Mouse (Mus musculus): Measurements from ENCODE around the gene Nup210. TPM values are rescaled to one million over a fixed set of nuclear protein-coding genes. Genes with fewer than 3 reads are reported as not detected.

Gene Nup210
- polyA plus RNA-seq, 1 experiment from 2014 or later, result 11.8 TPM

DNA sequence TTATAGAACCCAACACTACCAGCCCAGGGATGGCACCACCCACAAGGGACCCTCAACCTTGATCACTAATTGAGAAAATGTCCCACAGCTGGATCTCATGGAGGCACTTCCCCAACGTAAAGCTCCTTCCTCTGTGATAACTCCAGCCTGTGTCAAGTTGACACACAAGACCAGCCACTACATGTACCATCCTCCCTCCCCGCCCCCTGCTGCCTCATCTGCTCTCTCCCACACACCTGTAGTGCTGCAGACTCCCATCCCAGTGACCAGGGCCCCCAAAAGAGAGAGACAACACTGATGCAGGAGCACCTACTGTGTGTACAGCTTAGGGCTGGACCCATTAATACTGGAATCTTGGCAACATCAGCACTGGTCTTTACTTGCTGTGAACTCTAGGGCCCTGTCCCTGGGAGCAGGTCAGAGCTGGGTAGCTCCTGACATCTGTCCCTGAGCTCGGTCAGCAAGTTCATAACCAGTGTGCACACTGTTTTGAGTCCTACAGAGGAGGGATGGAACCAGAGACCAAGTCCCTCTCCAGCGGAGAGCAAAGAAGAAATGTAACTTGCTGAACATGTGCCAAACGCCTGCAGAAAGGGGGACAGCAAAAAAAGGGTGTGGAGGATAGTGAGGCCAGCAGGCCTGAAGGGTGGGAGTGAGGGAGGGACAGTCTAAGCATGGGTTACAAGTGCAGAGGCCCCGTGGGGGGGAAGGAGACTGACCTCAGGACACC, 45.0 kb upstream of the Nup210 start:
- ATAC-seq (no peak), DNase-seq (no peak)
- Histone ChIP-seq H3K4me3 (ENCODE audit: low read depth, low read length) (no peak overlapping the region), H3K9me3 (ENCODE audit: low read length) (no peaks in the 10 kb centered on the region), H3K27me3 (ENCODE audit: insufficient read depth, low read length) (no peaks in the 10 kb centered on the region), H3K27ac (ENCODE audit: low read depth) (peak overlapping the region; percentile 88), H3K4me1 (ENCODE audit: insufficient read depth) (peaks cover 76% of the 10 kb centered on the region), H3K4me2 (ENCODE audit: low read depth, low read length) (no peak overlapping the region), H3K9ac (replicated peaks) (no peak overlapping the region), H3K36me3 (replicated peaks; ENCODE audit: insufficient read depth, low read length) (no peaks in the 10 kb centered on the region)
- TF ChIP-seq EP300 (IDR thresholded peaks at IDR 0.05; ENCODE audit: low read depth) (no peak), CTCF (IDR thresholded peaks at IDR 0.05; ENCODE audit: low read depth) (no peak)
- WGBS (ENCODE audit: insufficient replicate concordance), result 70% methylated on average over 6 of the region's 6 CpGs

DNA sequence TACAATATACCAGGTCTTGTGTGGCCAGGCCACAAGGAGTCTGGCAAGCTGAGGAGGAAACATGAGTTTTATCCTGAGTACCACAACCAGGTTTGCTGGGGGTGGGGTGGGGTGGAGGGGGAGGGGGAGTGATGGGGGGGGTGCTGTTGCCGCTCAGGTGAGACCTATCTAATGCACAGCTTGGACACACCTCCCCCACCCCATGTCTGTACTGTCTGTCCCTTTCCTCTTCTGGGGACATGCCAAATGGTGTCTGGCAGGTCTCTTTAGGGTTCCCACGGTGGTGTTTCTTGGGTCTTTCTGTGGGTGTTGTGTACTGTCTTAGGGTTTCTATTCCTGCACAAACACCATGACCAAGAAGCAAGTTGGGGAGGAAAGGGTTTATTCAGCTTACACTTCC, 44.3 kb upstream of the Nup210 start:
- ATAC-seq (no peak), DNase-seq (no peak)
- Histone ChIP-seq H3K27me3 (ENCODE audit: insufficient read depth, low read length) (no peaks in the 10 kb centered on the region), H3K4me3 (ENCODE audit: low read depth, low read length) (no peak overlapping the region), H3K36me3 (replicated peaks; ENCODE audit: insufficient read depth, low read length) (no peaks in the 10 kb centered on the region), H3K4me1 (ENCODE audit: insufficient read depth) (peaks cover 81% of the 10 kb centered on the region), H3K9ac (replicated peaks) (no peak overlapping the region), H3K27ac (ENCODE audit: low read depth) (peak overlapping the region; percentile 88; the same call in 1 of the 2 replicates), H3K9me3 (ENCODE audit: low read length) (no peaks in the 10 kb centered on the region), H3K4me2 (ENCODE audit: low read depth, low read length) (no peak overlapping the region)
- WGBS (ENCODE audit: insufficient replicate concordance), result 58% methylated on average over 2 of the region's 2 CpGs
- TF ChIP-seq CTCF (IDR thresholded peaks at IDR 0.05; ENCODE audit: low read depth) (no peak), EP300 (IDR thresholded peaks at IDR 0.05; ENCODE audit: low read depth) (no peak)

- Histone ChIP-seq H3K36me3 (replicated peaks; ENCODE audit: insufficient read depth, low read length) (no peaks in the 10 kb centered on the region), H3K4me2 (ENCODE audit: low read depth, low read length) (no peak overlapping the region), H3K9ac (replicated peaks) (no peak overlapping the region; the same call in 1 of the 2 replicates), H3K4me3 (ENCODE audit: low read depth, low read length) (no peak overlapping the region), H3K4me1 (ENCODE audit: insufficient read depth) (peaks cover 85% of the 10 kb centered on the region), H3K9me3 (ENCODE audit: low read length) (no peaks in the 10 kb centered on the region), H3K27me3 (ENCODE audit: insufficient read depth, low read length) (no peaks in the 10 kb centered on the region), H3K27ac (ENCODE audit: low read depth) (peak overlapping the region; percentile 88)
- DNase-seq (peak; percentile 67), ATAC-seq (no peak)
- 52% methylated on average over 3 of the region's 3 CpGs for WGBS (ENCODE audit: insufficient replicate concordance)
- TF ChIP-seq EP300 (IDR thresholded peaks at IDR 0.05; ENCODE audit: low read depth) (no peak), CTCF (IDR thresholded peaks at IDR 0.05; ENCODE audit: low read depth) (no peak)
Observed at GRCm38 (mm10) chr6:91160399-91160798, 43.8 kb upstream of the Nup210 start.

DNA sequence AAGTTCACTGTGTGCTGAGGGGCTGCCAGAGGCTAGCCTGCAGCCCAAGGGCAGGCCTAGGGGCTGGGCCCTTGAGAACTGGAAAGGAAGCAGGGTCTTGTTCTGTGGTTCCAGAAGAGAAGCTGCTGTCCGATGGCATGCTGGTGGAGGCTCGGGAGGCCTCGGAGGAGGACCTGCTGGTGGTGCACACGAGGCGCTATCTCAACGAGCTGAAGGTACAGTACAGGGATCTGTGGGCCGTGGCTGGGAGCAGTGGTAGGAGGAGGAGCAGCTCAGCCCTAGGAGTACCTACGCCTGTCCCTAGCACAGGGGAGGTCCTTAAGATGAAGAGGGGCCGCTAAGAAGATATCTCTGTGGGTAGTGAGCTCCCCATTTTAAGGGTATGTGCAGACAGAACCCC, 42.4 kb upstream of the Nup210 start:
- Histone ChIP-seq H3K4me2 (ENCODE audit: low read depth, low read length) (peak overlapping the region; percentile 47), H3K9ac (replicated peaks) (peak overlapping the region; percentile 22; the same call in 1 of the 2 replicates), H3K27ac (ENCODE audit: low read depth) (peak overlapping the region; percentile 52; the same call in 1 of the 2 replicates), H3K4me3 (ENCODE audit: low read depth, low read length) (no peak overlapping the region), H3K36me3 (replicated peaks; ENCODE audit: insufficient read depth, low read length) (no peaks in the 10 kb centered on the region), H3K27me3 (ENCODE audit: insufficient read depth, low read length) (no peaks in the 10 kb centered on the region), H3K9me3 (ENCODE audit: low read length) (no peaks in the 10 kb centered on the region), H3K4me1 (ENCODE audit: insufficient read depth) (peaks cover 85% of the 10 kb centered on the region)
- 73% methylated on average over 9 of the region's 9 CpGs for WGBS (ENCODE audit: insufficient replicate concordance)
- TF ChIP-seq EP300 (IDR thresholded peaks at IDR 0.05; ENCODE audit: low read depth) (no peak), CTCF (IDR thresholded peaks at IDR 0.05; ENCODE audit: low read depth) (no peak)
- DNase-seq, result no peak
- ATAC-seq, result no peak

GRCm38 (mm10) chr6:91157237-91157570, 40.6 kb upstream of the Nup210 start:
- Histone ChIP-seq H3K4me2 (ENCODE audit: low read depth, low read length) (peak overlapping the region; percentile 94), H3K9me3 (ENCODE audit: low read length) (no peaks in the 10 kb centered on the region), H3K36me3 (replicated peaks; ENCODE audit: insufficient read depth, low read length) (no peaks in the 10 kb centered on the region), H3K27ac (ENCODE audit: low read depth) (0 out of 2 replicates have a peak overlapping the region, but pooled peaks have one; percentile 25), H3K4me1 (ENCODE audit: insufficient read depth) (peaks cover 77% of the 10 kb centered on the region), H3K9ac (replicated peaks) (peak overlapping the region; percentile 71), H3K4me3 (ENCODE audit: low read depth, low read length) (peak overlapping the region; percentile 63), H3K27me3 (ENCODE audit: insufficient read depth, low read length) (no peaks in the 10 kb centered on the region; the same call in 1 of the 2 replicates)
- WGBS (ENCODE audit: insufficient replicate concordance), result 34% methylated on average over 6 of the region's 6 CpGs
- TF ChIP-seq EP300 (IDR thresholded peaks at IDR 0.05; ENCODE audit: low read depth) (no peak), CTCF (IDR thresholded peaks at IDR 0.05; ENCODE audit: low read depth) (no peak)
- DNase-seq (no peak), ATAC-seq (no peak)

DNA sequence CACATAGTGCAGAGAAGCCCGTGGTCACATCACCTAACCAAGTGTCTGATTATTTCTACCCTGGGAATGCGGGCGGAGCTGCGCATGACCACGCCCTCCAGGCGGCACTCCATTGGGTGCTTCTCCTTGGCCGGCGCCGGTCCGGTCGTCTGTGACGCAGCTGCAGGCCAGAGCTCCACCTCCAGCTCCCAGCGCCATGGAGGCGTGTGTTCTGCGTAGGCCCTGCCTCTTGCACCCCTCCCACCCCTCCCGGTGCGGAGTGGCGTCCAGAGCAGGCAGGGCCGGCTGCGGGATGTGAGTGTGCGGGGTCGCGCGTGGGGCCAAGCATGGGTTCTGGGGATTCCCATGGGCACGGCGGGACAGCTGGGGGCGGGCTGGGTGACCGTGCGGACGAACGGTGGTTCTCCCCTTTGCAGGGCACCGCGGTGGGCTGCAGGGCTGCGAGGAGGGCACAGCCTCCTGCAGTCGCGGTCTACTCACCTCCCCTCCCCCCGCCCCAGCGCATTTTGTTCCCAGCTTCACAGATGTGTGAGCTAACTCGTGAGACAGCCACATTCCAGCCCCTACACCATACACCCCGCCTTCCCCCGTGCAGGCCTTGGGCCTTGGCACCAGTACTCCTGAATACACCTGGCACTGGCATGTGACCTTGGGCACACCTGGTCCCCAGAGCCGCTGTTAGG, 40.1 kb upstream of the Nup210 start, which contains the start of gene Hdac11:
Gene Hdac11, plus strand, starts transcription at position 112 of the 683 bp plus-strand sequence.
- ATAC-seq, result peak; percentile 99
- peak within 1 kb of the TSS; percentile 94 for H3K4me2 ChIP-seq (ENCODE audit: low read depth, low read length)
- peak within 1 kb of the TSS; percentile 25; the same call in 1 of the 2 replicates for H3K27ac ChIP-seq (ENCODE audit: low read depth)
- peaks cover 71% of the 10 kb centered on the region for H3K4me1 ChIP-seq (ENCODE audit: insufficient read depth)
- no peaks in the 10 kb centered on the region for H3K36me3 ChIP-seq (replicated peaks; ENCODE audit: insufficient read depth, low read length)
- 4% methylated on average over 36 of the region's 42 CpGs for WGBS (ENCODE audit: insufficient replicate concordance)
- peak within 1 kb of the TSS; percentile 71 for H3K9ac ChIP-seq (replicated peaks)
- peak; percentile 93 for DNase-seq
- no peaks in the 10 kb centered on the region; the same call in 1 of the 2 replicates for H3K27me3 ChIP-seq (ENCODE audit: insufficient read depth, low read length)
- no peak for TF ChIP-seq EP300 (IDR thresholded peaks at IDR 0.05; ENCODE audit: low read depth)
- TF ChIP-seq CTCF (IDR thresholded peaks at IDR 0.05; ENCODE audit: low read depth), result no peak
- no peaks in the 10 kb centered on the region for H3K9me3 ChIP-seq (ENCODE audit: low read length)
- H3K4me3 ChIP-seq (ENCODE audit: low read depth, low read length), result peak within 1 kb of the TSS; percentile 63
